Mouse (Mus musculus) olfactory bulb, adult 2 months (tissue): ENCODE measurements around the gene Iqsec1.

Experiments used
- CTCF ChIP-seq: fragments of 200-500 bp; IDR thresholded peaks from 2 replicates; pipeline ENCODE4 v1.5.1; 2012; ENCODE audit warnings: low read depth, mild to moderate bottlenecking, low read length, moderate library complexity; ENCODE audit not compliant: insufficient read depth
- POLR2A ChIP-seq: fragments of 200-500 bp; IDR thresholded peaks from 2 replicates; pipeline ENCODE4 v1.6.1; 2012; ENCODE audit warnings: mild to moderate bottlenecking, low read depth, low read length, moderate library complexity; ENCODE audit not compliant: insufficient read depth

DNA sequence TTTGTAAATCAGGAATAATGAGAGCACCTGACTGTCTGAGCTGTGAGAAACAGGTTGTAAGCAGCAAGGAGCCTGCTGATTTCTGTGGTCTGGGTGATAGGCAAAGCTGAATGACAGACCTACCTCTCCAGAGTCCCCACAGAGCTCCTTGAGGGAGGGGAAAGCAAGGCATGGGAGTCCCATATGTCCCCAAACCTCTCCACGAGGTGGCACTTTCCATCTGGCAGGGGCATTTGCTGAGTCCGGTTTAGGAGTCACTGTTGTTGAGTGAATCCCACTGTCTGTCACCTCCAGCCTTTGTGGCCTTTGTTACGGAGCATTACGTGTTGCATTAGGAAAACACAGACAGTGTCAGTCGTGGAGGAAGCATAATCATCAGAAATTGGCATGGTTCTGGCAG lies 368.5 kb downstream of the Iqsec1 start:
- TF ChIP-seq CTCF, result no peak
- no peak for TF ChIP-seq POLR2A
